Mouse (Mus musculus) forebrain, embryonic 13.5 days (tissue): ENCODE results near the gene Wdr5. TPM values are rescaled to one million over a fixed set of nuclear protein-coding genes. Genes with fewer than 3 reads are reported as not detected.
A peak's percentile ranks its signal among the peaks of the same experiment; 100 is the strongest.

Source experiments
- ATAC-seq: fragments of 200-750 bp; cut with Nextera tagmentation; 2 replicates; pipeline ENCODE4 v1.8.0; 2017
- H3K27ac ChIP-seq: fragments of 300-500 bp; sonication (generic); 2 replicates; pipeline ENCODE4 v1.5.1; 2015; ENCODE audit warnings: inconsistent platforms, mild to moderate bottlenecking, moderate library complexity
- H3K27me3 ChIP-seq: fragments of 300-500 bp; sonication (generic); 2 replicates; pipeline ENCODE4 v1.6.1; 2015; ENCODE audit warnings: mild to moderate bottlenecking, inconsistent platforms
- H3K36me3 ChIP-seq: fragments of 300-500 bp; sonication (generic); 2 replicates; pipeline ENCODE4 v1.6.1; 2015; ENCODE audit warnings: mild to moderate bottlenecking, inconsistent platforms; ENCODE audit not compliant: poor library complexity, severe bottlenecking
- H3K4me1 ChIP-seq: fragments of 300-500 bp; sonication (generic); 2 replicates; pipeline ENCODE4 v1.6.1; 2015; ENCODE audit warnings: inconsistent platforms
- H3K4me2 ChIP-seq: fragments of 300-500 bp; sonication (generic); 2 replicates; pipeline ENCODE4 v1.6.1; 2015; ENCODE audit warnings: inconsistent platforms, mild to moderate bottlenecking, moderate library complexity
- H3K4me3 ChIP-seq: fragments of 300-500 bp; sonication (generic); 2 replicates; pipeline ENCODE4 v1.5.1; 2015; ENCODE audit warnings: mild to moderate bottlenecking, inconsistent platforms
- H3K9ac ChIP-seq: fragments of 300-500 bp; sonication (generic); 2 replicates; pipeline ENCODE4 v1.6.1; 2015; ENCODE audit warnings: mild to moderate bottlenecking, inconsistent platforms
- H3K9me3 ChIP-seq: fragments of 300-500 bp; sonication (generic); replicated peaks from 2 replicates; pipeline ENCODE4 v1.6.1; 2016; ENCODE audit warnings: inconsistent platforms
- WGBS: fragments of 180-500 bp; shearing (Covaris S2); methylation state at CpG from one replicate; pipeline ENCODE4 v1.1.7; 2015; 5-methylcytosine and 5-hydroxymethylcytosine counted together
- polyA plus RNA-seq: library from polyadenylated mRNA; unstranded; fragments of >200 nt; fragmentation: Nextera tagmentation; extraction: Ambion mirVana; gene quantifications from 2 replicates; pipeline ENCODE4 v1.2.1, GENCODE M21; 2015

The Wdr5 gene
- polyA plus RNA-seq, result 54.0 and 59.1 TPM in 2 replicates

- 1% methylated on average over 56 of the region's 57 CpGs for WGBS
- peaks cover 18% of the 10 kb centered on the region for H3K36me3 ChIP-seq
- H3K27me3 ChIP-seq, result no peaks in the 10 kb centered on the region
- H3K4me3 ChIP-seq, result peak within 1 kb of the TSS; percentile 97
- peak within 1 kb of the TSS; percentile 98 for H3K4me2 ChIP-seq
- H3K4me1 ChIP-seq, result peaks cover 31% of the 10 kb centered on the region
- peak within 1 kb of the TSS; percentile 94 for H3K9ac ChIP-seq
- H3K9me3 ChIP-seq, result peaks cover 6% of the 10 kb centered on the region; the same call in 1 of the 2 replicates
- H3K27ac ChIP-seq, result peak within 1 kb of the TSS; percentile 76
- peak; percentile 94 for ATAC-seq
Measured at GRCm38 (mm10) chr2:27514639-27515328, at the start of gene Wdr5. Gene Wdr5, plus strand, starts transcription at chr2:27515157.

DNA sequence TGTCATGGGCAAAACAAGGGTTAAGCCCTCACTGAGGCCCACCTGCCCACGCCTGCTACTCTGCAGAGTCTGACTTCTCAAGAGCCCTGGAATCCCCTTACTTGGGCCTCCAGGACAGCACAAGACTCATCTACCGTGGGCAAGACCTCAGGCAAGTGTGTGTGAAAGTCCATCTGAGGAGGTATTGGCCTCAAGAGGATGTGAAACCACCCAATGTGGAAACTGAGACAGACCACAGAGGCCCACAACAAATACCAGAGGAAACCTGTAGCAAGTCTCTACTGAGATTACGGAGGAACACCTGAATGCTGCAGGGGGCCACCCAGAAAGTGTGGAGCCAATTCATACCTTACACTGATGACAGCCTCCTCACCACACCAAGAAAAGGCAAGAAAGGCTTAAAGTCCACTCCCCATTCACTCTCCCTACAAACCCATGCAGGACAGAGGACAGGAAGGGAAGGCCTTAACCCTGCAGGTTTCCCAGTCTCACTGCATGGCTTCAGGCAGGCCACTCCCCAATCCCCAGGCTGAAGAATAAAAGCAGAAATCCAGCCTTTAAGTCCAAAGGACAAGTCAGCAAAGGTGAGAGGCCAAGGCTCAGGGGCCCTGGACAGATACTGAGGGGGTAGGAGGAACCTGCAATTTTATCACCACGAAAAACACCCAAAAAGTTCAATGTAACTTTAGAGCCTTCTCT is 45.5 kb upstream of the Wdr5 start:
- no peaks in the 10 kb centered on the region for H3K9me3 ChIP-seq
- H3K27me3 ChIP-seq, result no peaks in the 10 kb centered on the region
- H3K36me3 ChIP-seq, result peaks cover 50% of the 10 kb centered on the region
- no peak overlapping the region for H3K27ac ChIP-seq
- no peak for ATAC-seq
- no peak overlapping the region for H3K9ac ChIP-seq
- 71% methylated on average over 4 of the region's 4 CpGs for WGBS
- no peak overlapping the region for H3K4me2 ChIP-seq
- no peak overlapping the region for H3K4me3 ChIP-seq
- peaks cover 56% of the 10 kb centered on the region for H3K4me1 ChIP-seq

DNA sequence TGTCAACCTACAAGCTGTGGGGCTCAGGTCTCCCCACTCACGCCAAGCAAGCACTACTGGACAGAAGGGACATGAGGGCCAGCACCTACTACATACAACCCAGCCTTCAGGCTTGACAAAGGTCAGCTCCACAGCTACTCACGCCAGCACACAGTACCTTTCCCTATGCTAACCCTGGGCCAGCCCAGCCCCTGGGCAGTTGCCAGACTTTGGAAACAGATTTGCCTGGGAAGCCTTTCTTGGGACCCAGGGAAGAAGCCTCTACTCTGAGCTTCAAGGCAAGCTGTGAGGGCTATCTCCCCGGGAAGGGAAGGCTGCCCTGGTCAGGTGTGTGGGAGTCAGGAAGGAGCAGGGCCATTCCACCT is 45.0 kb upstream of the Wdr5 start:
- peaks cover 45% of the 10 kb centered on the region for H3K36me3 ChIP-seq
- ATAC-seq, result no peak
- no peak overlapping the region for H3K4me2 ChIP-seq
- H3K4me1 ChIP-seq, result peaks cover 57% of the 10 kb centered on the region
- no peak overlapping the region for H3K9ac ChIP-seq
- H3K4me3 ChIP-seq, result no peak overlapping the region
- no peak overlapping the region for H3K27ac ChIP-seq
- no peaks in the 10 kb centered on the region for H3K9me3 ChIP-seq
- no peaks in the 10 kb centered on the region for H3K27me3 ChIP-seq
- WGBS, result 74% methylated on average over 3 of the region's 3 CpGs

GRCm38 (mm10) chr2:27470535-27470934 is 44.4 kb upstream of the Wdr5 start:
- no peaks in the 10 kb centered on the region for H3K9me3 ChIP-seq
- H3K4me2 ChIP-seq, result no peak overlapping the region
- no peak overlapping the region for H3K27ac ChIP-seq
- WGBS, result 86% methylated on average over 2 of the region's 2 CpGs
- H3K27me3 ChIP-seq, result no peaks in the 10 kb centered on the region
- H3K9ac ChIP-seq, result no peak overlapping the region
- H3K36me3 ChIP-seq, result peaks cover 44% of the 10 kb centered on the region
- peaks cover 57% of the 10 kb centered on the region for H3K4me1 ChIP-seq
- ATAC-seq, result no peak
- no peak overlapping the region for H3K4me3 ChIP-seq

- no peaks in the 10 kb centered on the region for H3K27me3 ChIP-seq
- no peak overlapping the region for H3K27ac ChIP-seq
- H3K36me3 ChIP-seq, result peaks cover 37% of the 10 kb centered on the region
- no peaks in the 10 kb centered on the region for H3K9me3 ChIP-seq
- no peak overlapping the region for H3K4me3 ChIP-seq
- no peak overlapping the region for H3K4me2 ChIP-seq
- no peak for ATAC-seq
- H3K9ac ChIP-seq, result no peak overlapping the region
- peaks cover 58% of the 10 kb centered on the region for H3K4me1 ChIP-seq
Measured at GRCm38 (mm10) chr2:27471170-27471584, 43.8 kb upstream of the Wdr5 start.

DNA sequence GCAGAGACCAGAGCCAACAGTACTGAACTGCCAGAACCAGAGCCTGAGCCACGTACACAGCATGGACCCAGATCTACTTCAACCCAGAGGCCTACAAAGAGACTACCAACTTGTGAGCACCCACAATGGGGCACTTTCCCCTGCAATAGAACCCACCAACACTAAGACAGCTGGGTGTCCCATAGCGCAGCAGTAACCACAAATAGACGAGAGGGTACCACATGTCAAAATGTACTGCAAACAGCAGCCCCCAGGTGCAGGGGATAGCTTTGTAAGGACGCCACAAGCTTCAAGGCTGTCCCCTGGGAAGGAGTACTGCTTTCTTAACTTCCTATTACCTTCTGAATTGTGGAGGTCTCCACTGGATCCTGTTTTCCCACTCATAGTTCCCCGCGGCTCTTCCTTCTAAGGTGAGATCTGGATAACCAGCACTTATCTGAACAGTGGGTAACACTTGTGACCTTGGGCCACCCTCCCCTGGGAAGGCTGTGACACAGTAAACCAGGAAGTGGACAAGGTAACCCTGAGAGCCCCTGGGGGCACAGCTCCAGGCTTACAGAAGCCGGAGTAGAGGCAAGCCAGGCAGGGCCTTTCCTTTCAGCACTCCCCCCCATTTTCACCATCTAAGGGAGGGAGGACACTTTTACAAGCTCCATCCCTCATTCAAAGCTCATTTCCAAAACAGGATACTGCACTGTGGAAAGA is 41.7 kb upstream of the Wdr5 start:
- Histone ChIP-seq H3K4me2 (peak overlapping the region; percentile 97), H3K36me3 (peaks cover 24% of the 10 kb centered on the region), H3K9ac (peak overlapping the region; percentile 98), H3K4me3 (peak overlapping the region; percentile 99), H3K9me3 (no peaks in the 10 kb centered on the region), H3K27me3 (no peaks in the 10 kb centered on the region), H3K4me1 (peaks cover 66% of the 10 kb centered on the region), H3K27ac (no peak overlapping the region)
- ATAC-seq, result no peak
- 78% methylated on average over 7 of the region's 7 CpGs for WGBS

DNA sequence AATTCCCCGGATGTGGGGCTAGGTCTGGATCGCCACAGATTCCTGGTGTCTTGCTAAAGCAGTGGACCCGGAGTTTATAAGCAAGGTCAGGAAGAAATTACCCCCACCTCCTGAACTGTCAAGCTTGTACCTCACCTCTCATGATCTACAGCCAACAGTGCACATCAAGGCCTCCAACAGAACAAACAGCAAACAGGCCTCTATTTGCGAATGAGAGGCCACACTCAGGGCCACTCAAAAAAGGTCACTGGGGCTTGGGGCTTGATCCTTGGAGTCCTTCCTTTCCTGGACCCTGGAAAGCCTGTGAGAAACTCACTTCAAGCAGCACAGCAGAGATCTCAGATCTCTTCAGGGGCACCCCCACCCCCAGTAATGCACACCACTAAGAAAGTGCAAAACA is 41.0 kb upstream of the Wdr5 start:
- 27% methylated on average over 4 of the region's 4 CpGs for WGBS
- ATAC-seq, result no peak
- Histone ChIP-seq H3K4me1 (peaks cover 63% of the 10 kb centered on the region), H3K27me3 (no peaks in the 10 kb centered on the region), H3K27ac (no peak overlapping the region), H3K9ac (peak overlapping the region; percentile 98), H3K9me3 (no peaks in the 10 kb centered on the region), H3K4me3 (peak overlapping the region; percentile 99), H3K36me3 (peaks cover 18% of the 10 kb centered on the region; the same call in 1 of the 2 replicates), H3K4me2 (peak overlapping the region; percentile 97)

DNA sequence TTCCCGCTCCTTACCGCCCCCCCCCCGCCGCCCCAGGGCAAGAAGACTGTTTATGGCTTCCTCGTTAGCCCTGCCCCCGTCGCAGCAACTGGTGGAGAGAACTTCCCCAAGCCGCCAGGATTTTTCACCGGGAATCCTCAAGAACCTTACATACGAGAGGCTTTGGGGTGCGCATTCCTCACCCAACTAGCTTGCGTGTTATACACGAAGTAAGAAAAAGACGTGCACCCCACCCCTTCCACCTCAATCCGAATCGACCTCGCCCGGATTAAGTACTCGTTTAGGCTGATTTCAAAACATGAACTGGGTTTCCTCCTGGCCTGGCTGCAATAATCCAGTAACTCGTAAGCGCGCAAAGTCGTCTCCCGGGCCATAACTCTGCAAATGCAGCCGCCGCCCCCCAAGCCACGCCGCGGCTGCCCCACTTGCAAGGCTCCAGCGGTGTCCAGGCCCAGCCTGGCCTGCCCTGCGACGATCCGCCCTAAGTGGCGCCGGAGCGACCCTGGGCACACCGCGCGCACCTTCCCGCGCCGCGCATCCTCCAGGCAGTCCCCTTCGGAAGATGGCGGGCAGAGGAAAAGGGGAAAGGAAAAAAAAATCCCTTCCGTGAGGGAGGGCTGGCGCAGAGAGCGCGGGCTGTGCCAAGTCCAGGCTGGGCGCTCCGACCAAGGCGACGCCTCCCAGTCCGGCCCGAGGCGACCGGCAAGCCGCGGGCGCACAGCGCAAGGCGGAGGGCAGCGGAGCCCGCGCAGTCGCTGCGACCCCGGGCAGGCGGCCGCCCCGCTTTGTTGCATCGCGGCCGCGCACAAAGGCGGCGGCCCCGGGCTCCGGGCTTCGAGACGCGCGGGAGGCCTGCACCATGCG is 40.1 kb upstream of the Wdr5 start:
- Histone ChIP-seq H3K27me3 (no peaks in the 10 kb centered on the region), H3K9me3 (no peaks in the 10 kb centered on the region), H3K4me1 (peaks cover 56% of the 10 kb centered on the region), H3K9ac (peak overlapping the region; percentile 98), H3K36me3 (peaks cover 13% of the 10 kb centered on the region; the same call in 1 of the 2 replicates), H3K4me2 (peak overlapping the region; percentile 97), H3K4me3 (peak overlapping the region; percentile 99), H3K27ac (peak overlapping the region; percentile 98)
- WGBS, result under 1% methylated on average over 84 of the region's 84 CpGs
- peak; percentile 62 for ATAC-seq

DNA sequence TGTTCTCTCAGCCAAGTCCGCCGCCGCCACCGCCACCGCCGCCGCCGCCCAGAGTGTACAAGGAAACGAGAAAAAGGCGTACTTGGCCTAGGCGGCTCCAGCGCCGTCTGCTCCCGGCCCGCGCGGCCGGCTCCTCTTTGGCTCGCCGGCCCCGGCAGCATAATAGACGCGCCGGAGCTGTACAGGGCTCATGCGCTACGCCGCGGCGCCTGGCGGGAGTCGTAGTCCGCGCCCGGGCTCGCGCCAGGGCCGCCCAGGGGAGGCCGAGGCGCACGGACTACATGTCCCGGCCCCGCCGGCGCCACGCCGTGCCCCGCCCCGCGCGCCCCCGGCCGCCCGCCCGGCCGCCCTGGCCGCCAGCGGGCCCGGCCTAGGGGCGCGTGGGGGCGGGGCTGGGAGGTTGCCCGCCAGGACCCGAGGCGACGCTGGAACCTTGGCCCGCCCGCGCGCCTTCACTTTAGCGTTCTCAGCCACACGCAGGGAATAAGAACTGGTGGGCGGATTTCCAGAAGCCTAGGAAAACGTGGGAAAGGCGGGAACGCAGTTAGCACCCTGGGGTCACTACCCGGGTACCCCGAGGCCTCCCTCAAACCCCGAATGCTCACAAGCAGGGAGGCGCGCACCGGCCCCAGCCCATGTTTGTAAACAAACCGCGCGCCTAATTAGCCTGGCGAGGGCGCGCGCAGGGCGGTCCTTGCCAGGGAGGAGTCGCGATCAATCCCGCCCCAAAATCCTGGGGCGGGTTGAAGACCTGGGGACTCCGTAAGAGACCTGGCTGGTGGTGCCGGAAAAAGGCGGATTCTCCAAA is 39.3 kb upstream of the Wdr5 start:
- H3K9me3 ChIP-seq, result no peaks in the 10 kb centered on the region
- under 1% methylated on average over 82 of the region's 96 CpGs for WGBS
- peaks cover 47% of the 10 kb centered on the region for H3K4me1 ChIP-seq
- H3K9ac ChIP-seq, result peak overlapping the region; percentile 98
- H3K4me3 ChIP-seq, result peak overlapping the region; percentile 99
- H3K27ac ChIP-seq, result peak overlapping the region; percentile 98
- peak overlapping the region; percentile 97 for H3K4me2 ChIP-seq
- peaks cover 13% of the 10 kb centered on the region; the same call in 1 of the 2 replicates for H3K36me3 ChIP-seq
- no peaks in the 10 kb centered on the region for H3K27me3 ChIP-seq
- peak; percentile 99 for ATAC-seq

DNA sequence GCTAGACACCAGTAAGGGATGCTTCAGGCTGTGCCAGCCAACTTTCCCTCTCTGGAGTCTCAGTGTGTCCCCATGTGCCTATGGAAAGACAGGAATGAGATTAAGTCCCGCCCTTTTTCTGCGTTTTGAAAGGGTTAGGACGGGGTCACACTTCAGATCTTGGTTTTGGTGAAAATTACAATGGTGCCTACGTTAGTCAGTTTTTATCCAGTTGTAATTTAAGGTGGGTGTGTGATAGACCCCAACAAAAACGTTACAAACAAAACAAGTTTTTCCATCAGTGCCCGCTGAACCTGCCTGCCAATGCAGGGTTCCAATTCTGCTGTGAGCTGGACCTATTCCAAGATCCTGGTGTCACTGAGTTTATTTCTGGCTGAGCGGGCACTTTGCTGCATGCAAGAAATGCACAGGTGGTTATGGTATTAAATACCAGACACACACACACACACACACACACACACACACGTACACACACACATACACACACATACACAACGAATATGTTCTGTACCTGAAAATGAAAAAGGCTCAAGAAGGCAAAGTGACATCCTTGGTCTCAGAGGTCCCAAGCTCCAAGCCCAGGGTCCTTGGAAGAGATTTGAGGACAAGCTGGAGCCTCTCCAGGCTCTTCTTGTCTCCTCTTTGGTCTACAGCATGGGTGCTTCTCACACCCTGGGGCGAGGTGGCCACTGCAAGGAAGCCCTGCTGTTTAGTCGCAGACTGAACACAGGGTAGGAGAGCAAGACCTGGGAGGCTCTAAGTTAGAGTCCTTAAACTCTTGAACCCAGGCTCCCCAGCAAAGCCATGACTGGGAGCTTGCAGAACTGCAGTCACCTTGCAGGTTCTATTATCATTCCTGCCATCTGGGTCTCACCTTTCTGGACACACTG is 38.4 kb upstream of the Wdr5 start:
- Histone ChIP-seq H3K36me3 (peaks cover 7% of the 10 kb centered on the region; the same call in 1 of the 2 replicates), H3K27ac (peak overlapping the region; percentile 89; the same call in 1 of the 2 replicates), H3K9me3 (no peaks in the 10 kb centered on the region), H3K4me2 (peak overlapping the region; percentile 97), H3K4me1 (peaks cover 39% of the 10 kb centered on the region), H3K9ac (peak overlapping the region; percentile 72), H3K27me3 (no peaks in the 10 kb centered on the region), H3K4me3 (peak overlapping the region; percentile 99)
- ATAC-seq, result no peak; the same call in 1 of the 2 replicates
- WGBS, result 24% methylated on average over 11 of the region's 11 CpGs
